Mouse (Mus musculus): ENCODE data around the gene Ppp3ca.
"Not testable (repeated sequence)": the region's sequence is repeated elsewhere in the genome, so short reads cannot be mapped to it uniquely, and the experiment has no call there.

DNA sequence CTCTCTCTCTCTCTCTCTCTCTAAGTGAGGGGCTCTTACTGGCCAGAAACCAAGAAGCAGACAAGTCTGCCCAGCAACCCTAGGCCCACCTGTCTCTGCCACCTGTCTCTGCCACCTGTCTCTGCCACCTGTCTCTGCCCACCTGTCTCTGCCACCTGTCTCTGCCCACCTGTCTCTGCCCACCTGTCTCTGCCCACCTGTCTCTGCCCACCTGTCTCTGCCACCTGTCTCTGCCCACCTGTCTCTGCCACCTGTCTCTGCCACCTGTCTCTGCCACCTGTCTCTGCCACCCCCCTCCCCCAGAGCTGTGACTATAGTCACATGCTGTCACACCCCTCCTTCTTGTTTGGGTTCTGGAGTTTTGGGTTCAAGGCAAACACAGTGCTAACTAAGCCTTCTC, 29.8 kb downstream of the Ppp3ca start:
- TF ChIP-seq CTCF (IDR thresholded peaks at IDR 0.05; ENCODE audit: extremely low read depth, insufficient read depth, insufficient read length, insufficient replicate concordance); POLR2A (IDR thresholded peaks at IDR 0.05; ENCODE audit: low read depth, low read length): not testable (repeated sequence)
